Mouse (Mus musculus): ENCODE results near the gene Scd4. TPM values are rescaled to one million over a fixed set of nuclear protein-coding genes. Genes with fewer than 3 reads are reported as not detected.

The Scd4 gene
- polyA plus RNA-seq (2015; fragmentation: Nextera tagmentation; extraction: Ambion mirVana): 0.04 TPM in 1 of 2 replicates, not detected in the other

DNA sequence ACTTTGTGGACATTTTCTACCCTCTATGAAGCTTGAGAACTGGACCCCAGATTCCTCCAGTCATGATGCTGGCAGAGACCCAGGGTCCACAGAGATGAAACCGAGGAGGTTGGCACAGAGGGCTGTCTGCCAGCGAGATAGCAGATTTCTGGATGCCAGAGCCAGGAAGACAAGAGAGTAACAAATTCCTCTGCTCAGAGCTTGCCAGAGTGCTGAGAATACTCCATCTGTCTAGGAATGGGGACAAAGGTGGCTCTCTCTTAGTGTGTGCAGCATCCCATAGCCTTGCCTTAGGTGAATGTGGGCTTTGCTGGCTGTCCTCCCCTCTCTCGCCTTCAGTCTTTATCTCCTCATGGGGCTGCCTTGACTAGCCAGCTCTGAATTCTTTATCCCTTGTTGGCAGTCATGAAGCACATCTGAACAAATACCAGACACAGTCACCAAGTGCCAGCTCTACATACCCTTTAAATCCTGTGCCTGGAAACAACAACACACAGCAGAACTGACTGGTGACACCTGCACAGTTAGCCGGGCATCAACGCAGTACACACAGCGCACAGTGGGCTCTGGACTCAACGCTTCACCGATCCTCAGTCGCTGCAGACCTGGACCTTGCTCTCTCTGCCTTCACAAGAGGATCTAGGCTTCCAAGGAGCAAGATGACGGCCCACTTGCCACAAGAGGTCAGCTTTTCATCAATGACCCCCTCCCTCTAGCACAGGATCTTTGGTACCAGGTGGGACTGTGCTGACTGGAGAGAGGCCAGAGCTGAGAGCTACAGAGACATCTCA, at the start of gene Scd4:
Scd4 (plus strand) TSS at position 260 of the 791 bp plus-strand sequence.
- Histone ChIP-seq H3K4me3 (ENCODE audit: low read depth, low read length) (no peak within 1 kb of the TSS), H3K4me2 (replicated peaks; ENCODE audit: low read depth) (no peak within 1 kb of the TSS), H3K4me1 (replicated peaks; ENCODE audit: control insufficient read depth, insufficient read depth, low read length) (no peaks in the 10 kb centered on the region), H3K9ac (ENCODE audit: low read depth, low read length) (no peak within 1 kb of the TSS), H3K36me3 (ENCODE audit: control insufficient read depth, insufficient read depth) (no peaks in the 10 kb centered on the region), H3K27me3 (replicated peaks; ENCODE audit: control insufficient read depth, insufficient read depth, low read length) (no peaks in the 10 kb centered on the region), H3K27ac (ENCODE audit: low read depth, low read length) (no peak within 1 kb of the TSS), H3K9me3 (ENCODE audit: control insufficient read depth) (no peaks in the 10 kb centered on the region)
- no peak for TF ChIP-seq CTCF (IDR thresholded peaks at IDR 0.05; ENCODE audit: low read depth)
- no peak for ATAC-seq
- 83% methylated on average over 10 of the region's 10 CpGs for WGBS

DNA sequence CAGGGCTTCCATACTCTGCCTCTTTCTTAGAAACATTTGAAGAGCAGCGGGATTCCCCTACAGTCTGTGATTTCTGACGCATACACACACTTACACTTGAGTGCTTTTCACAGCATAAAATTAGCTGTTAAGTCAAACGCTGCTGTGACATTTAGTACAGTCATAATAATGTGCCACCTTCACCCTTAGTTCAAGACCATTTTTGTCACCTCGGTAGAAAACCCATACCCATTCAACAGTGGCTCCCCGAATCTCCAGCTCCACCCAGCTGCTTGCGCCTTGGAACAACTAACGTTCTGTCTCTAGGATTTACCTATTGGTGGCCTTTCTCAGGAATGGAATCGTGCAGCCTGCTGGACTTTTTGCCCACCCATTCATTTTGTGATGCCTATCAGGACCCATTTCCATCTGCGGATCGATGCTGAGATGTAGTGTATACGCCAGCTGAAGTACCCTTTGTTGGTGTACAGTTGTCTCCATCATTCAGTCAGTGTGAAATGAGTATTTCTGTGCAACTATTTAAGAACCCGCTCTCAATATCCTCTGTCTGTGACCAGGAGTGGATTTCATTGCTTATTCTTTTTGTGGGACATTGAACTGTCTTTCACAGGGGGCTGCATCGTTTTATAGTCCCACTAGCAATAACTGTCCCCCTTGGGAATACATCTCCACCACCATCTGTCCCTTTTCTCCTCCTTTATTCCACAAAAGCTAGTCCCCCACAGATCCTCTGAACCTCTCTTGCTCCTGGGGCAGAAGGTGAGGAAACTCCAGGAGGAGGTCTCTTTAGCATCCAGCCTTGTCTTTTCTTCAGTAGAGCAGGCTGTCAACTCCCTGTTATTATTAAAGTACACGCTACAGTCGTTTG, 49.5 kb upstream of the Scd4 start:
- peaks cover 22% of the 10 kb centered on the region; the same call in 1 of the 2 replicates for H3K4me1 ChIP-seq (replicated peaks; ENCODE audit: control insufficient read depth, insufficient read depth, low read length)
- H3K36me3 ChIP-seq (ENCODE audit: control insufficient read depth, insufficient read depth): no peaks in the 10 kb centered on the region
- H3K9me3 ChIP-seq (ENCODE audit: control insufficient read depth): no peaks in the 10 kb centered on the region
- peak overlapping the region; percentile 45 for H3K4me3 ChIP-seq (ENCODE audit: low read depth, low read length)
- no peaks in the 10 kb centered on the region for H3K27me3 ChIP-seq (replicated peaks; ENCODE audit: control insufficient read depth, insufficient read depth, low read length)
- ATAC-seq: no peak
- peak overlapping the region; percentile 84 for H3K4me2 ChIP-seq (replicated peaks; ENCODE audit: low read depth)
- H3K9ac ChIP-seq (ENCODE audit: low read depth, low read length): 0 out of 2 replicates have a peak overlapping the region, but pooled peaks have one; percentile 31
- TF ChIP-seq CTCF (IDR thresholded peaks at IDR 0.05; ENCODE audit: low read depth): no peak
- peak overlapping the region; percentile 95 for H3K27ac ChIP-seq (ENCODE audit: low read depth, low read length)
- WGBS: 32% methylated on average over 15 of the region's 15 CpGs

DNA sequence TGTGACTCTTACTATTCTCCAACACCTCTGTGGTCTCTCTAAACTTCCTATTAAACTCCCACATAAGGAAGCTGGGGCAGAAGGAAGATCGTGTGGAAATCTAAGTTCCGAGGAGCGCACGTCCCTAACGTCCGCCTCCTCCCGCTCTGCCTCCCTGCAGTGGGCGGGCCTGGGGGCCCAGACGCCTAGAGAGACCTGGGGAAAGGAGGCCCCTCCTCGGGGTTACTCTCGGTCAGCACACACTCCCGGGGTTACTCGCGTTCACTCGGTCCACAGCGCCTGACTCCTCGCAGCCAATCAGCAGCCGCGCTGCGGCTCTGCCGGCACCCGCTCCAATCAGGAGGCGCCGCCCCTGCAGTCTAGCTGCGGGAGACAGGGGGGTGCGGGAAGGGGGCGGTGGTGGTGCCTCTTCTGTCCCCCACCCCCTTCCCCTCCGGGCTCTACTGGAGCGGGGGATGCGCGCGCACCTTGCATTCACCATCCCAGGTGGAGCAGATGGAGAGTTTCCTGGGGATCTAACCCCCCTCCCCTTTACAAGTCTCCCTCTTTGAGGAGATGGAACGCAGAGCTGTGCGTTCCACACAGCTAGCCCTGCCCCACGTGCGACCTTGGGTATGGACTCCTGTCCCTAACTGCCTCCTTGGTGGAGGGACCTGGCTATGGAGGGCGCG, 48.7 kb upstream of the Scd4 start:
- Histone ChIP-seq H3K36me3 (ENCODE audit: control insufficient read depth, insufficient read depth) (no peaks in the 10 kb centered on the region), H3K9me3 (ENCODE audit: control insufficient read depth) (no peaks in the 10 kb centered on the region), H3K4me2 (replicated peaks; ENCODE audit: low read depth) (peak overlapping the region; percentile 84), H3K27ac (ENCODE audit: low read depth, low read length) (peak overlapping the region; percentile 95), H3K27me3 (replicated peaks; ENCODE audit: control insufficient read depth, insufficient read depth, low read length) (no peaks in the 10 kb centered on the region), H3K9ac (ENCODE audit: low read depth, low read length) (peak overlapping the region; percentile 48), H3K4me3 (ENCODE audit: low read depth, low read length) (peak overlapping the region; percentile 45), H3K4me1 (replicated peaks; ENCODE audit: control insufficient read depth, insufficient read depth, low read length) (peaks cover 22% of the 10 kb centered on the region; the same call in 1 of the 2 replicates)
- ATAC-seq: peak; percentile 99
- under 1% methylated on average over 38 of the region's 38 CpGs for WGBS
- TF ChIP-seq CTCF (IDR thresholded peaks at IDR 0.05; ENCODE audit: low read depth): no peak

DNA sequence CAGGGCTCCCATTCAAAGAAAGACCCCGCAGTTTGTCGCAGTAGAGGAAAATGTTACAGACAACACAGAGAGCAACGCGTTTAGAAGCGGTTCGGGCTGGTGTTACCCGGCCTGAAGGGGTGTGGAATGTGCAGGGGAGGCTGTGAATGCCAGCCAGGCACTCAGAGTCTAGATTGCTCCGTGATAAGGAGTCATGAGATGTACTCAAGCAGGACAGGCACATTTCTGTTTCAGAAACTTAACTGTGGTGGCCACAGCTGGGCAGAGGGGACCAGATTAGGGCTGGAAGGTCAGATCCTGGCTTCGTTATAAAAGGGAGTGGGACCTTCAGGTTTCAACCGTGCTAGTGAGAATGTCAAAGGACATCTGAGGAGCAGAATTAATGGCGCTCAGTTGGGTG, 48.2 kb upstream of the Scd4 start:
- Histone ChIP-seq H3K27me3 (replicated peaks; ENCODE audit: control insufficient read depth, insufficient read depth, low read length) (no peaks in the 10 kb centered on the region), H3K9me3 (ENCODE audit: control insufficient read depth) (no peaks in the 10 kb centered on the region), H3K27ac (ENCODE audit: low read depth, low read length) (peak overlapping the region; percentile 95), H3K4me3 (ENCODE audit: low read depth, low read length) (peak overlapping the region; percentile 45), H3K36me3 (ENCODE audit: control insufficient read depth, insufficient read depth) (no peaks in the 10 kb centered on the region), H3K4me1 (replicated peaks; ENCODE audit: control insufficient read depth, insufficient read depth, low read length) (peaks cover 22% of the 10 kb centered on the region; the same call in 1 of the 2 replicates), H3K9ac (ENCODE audit: low read depth, low read length) (peak overlapping the region; percentile 48), H3K4me2 (replicated peaks; ENCODE audit: low read depth) (peak overlapping the region; percentile 84)
- no peak for TF ChIP-seq CTCF (IDR thresholded peaks at IDR 0.05; ENCODE audit: low read depth)
- WGBS: 4% methylated on average over 11 of the region's 11 CpGs
- peak; percentile 61 for ATAC-seq

DNA sequence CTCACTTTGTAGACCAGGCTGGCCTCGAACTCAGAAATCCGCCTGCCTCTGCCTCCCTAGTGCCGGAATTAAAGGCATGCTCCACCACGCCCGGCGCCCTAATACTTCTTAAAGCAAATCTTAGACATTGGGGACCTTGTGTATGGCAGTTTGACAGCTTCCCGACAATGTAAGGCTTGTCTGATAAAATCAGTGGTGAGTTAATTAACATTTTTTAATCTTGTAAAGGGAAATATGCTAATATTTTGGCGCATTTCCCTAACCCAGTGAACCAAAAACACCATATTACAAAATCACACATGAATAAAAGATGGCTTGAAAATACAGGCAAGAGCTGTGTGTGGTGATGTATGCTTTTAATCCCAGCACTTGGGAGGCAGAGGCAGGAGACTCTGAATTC, 47.3 kb upstream of the Scd4 start:
- WGBS: 92% methylated on average over 8 of the region's 8 CpGs
- Histone ChIP-seq H3K4me1 (replicated peaks; ENCODE audit: control insufficient read depth, insufficient read depth, low read length) (peaks cover 19% of the 10 kb centered on the region; the same call in 1 of the 2 replicates), H3K9ac (ENCODE audit: low read depth, low read length) (no peak overlapping the region), H3K4me2 (replicated peaks; ENCODE audit: low read depth) (no peak overlapping the region), H3K27me3 (replicated peaks; ENCODE audit: control insufficient read depth, insufficient read depth, low read length) (no peaks in the 10 kb centered on the region), H3K27ac (ENCODE audit: low read depth, low read length) (no peak overlapping the region), H3K9me3 (ENCODE audit: control insufficient read depth) (no peaks in the 10 kb centered on the region), H3K4me3 (ENCODE audit: low read depth, low read length) (no peak overlapping the region), H3K36me3 (ENCODE audit: control insufficient read depth, insufficient read depth) (no peaks in the 10 kb centered on the region)
- no peak for TF ChIP-seq CTCF (IDR thresholded peaks at IDR 0.05; ENCODE audit: low read depth)
- no peak for ATAC-seq

All from intestine, postnatal 0 days (tissue).